Mouse (Mus musculus) 3T3-L1 (cell line): ENCODE data around the gene Fam183b.
"Not testable (repeated sequence)": the region's sequence is repeated elsewhere in the genome, so short reads cannot be mapped to it uniquely, and the experiment has no call there.

Experiments used
- DNase-seq: peaks from one replicate; pipeline ENCODE4 v3.0.0-alpha.2; 2015; ENCODE audit warnings: low read depth, low spot score

Fam183b gene

DNA sequence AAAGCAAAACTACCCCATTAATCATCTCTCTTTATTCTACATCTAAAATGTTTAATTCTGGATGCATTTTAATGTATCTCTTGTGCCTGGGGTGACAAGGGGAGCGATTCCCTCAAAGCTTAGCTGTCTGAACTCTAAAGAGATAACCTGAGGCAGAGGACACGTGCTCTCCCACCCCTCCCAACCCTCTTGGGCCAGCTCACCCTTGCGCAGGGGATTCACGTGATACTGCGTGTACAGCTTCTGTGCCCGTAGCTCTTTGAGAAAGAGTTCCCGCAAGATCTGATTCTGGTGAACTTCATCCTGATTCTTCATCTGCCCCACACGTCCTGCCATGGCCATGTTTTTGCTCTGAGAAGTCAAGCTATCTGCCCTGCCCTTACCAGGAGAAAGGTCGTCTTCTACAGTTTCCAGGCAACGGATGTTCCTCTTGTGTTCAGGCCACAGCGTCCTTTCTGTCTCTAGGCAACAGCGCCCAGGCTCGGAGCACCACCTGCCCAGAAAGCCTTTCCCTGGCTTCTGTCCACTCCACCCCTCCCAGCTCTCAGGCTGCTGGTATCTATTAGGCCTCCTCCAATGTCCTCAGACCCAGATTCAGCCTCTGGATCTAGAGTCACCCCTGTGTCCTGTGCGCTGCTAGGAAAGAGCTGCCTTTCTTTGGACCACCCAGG, at the start of gene Fam183b:
Gene Fam183b (minus strand): TSS at position 403 of the 671 bp plus-strand sequence.
- no peak for DNase-seq

DNA sequence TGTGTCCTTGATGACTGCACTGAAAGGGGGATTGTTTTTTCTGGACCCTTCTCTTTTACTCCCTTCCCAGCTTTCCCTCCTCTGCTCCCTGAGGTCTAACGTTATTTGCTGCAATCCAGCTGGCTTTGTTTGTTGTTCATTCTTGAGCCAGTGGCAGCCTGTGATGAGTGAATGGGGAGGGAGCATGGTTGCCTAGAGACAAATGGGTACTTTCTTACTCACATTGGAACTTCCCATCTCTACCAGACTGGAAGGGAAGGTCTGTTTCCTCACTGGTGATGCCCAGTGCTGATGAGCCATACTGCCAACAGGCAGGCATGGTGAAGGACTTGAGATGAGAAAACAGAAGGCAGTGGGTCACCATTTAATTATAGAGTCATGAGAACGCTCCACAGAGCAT, 48.0 kb upstream of the Fam183b start:
- DNase-seq, result peak; percentile 51

DNA sequence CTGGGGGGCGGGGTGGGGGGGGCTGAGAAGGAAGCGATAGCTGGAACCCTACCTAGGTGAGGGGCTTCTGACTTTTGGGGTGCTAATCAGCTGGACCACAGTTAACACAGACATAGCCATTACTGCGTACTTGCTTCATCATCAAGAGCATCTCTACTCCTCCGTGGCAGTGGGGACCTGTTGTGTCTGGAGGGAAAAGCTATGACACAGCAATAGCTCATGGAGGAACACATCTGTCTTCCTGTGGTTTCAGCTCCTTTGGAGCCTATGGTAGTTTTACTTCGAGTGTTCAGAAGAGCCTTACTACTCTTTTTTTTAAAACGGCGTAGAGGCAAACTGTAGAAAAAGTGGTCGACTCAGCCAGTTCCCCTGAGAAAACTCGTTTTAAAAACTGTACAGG, 45.9 kb upstream of the Fam183b start:
- DNase-seq, result no peak

DNA sequence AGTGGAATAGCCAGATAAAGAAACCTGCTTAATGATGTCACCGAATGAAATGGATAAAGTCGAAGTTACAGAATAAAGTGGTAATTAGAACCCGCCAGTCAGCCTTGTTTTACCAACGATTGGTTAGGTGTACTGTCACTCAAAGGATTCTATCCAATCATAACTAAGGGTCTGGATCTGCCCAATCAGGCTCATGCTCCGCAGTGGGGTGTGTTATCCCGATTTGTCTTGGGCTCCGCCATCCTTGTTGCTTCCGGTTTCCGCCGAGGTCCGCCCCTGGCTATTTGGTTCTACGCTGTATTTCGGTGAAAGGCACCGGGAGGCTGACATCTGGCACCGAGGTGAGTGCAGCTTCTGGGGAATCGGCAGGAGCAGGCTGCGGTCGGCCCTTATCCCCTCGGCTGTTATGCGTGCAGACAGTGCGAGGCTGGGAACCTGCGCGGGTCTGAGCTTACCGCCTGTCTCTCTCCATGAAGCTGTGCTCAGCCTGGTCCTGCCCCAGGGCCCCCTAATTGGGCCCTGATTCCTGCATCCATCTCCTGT, 45.2 kb upstream of the Fam183b start, which contains the start of gene Gm12258:
Gene Gm12258 (plus strand): TSS at position 240 of the 543 bp plus-strand sequence.
- DNase-seq, result peak; percentile 99

DNA sequence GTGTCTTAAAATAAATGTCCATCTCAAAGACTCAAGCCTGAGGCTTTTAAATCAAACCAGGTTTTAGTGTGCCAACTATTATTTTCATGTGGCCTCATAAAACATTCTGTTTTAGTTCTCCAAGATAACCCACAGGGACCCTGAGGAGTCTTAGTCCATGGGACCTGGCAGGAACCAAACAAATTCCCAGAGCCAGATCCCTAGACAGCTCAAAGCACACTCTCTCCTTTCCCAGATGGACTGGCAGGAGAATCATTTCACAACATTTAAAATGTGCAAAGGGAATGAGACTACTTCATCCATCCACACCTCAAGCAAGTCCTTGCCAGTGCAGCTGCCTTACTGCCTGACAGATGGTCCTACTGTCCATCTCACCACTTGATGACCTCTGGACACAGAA, 37.2 kb upstream of the Fam183b start, which contains the start of gene Olfr311:
Gene Olfr311 (plus strand): TSS at position 301 of the 400 bp plus-strand sequence.
- not testable (repeated sequence) for DNase-seq

DNA sequence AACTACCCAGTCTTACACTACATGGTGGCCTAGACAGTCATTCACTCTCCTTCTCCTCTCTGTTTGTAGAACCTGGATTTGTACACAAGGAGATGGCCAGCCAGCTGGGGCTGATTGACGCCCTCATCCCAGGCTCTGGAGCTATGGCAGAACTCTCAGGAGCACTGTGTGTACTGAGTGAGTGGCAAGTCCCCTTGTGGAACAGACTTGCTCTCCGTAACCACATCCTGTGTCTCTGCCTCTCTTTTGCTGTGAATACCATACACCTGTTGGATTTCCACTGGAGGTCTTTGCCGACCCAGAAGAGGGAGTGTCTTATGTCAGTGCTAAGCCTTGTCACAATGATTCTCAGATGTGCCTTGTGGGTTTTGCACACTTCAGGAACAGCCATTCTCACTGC, 30.8 kb upstream of the Fam183b start:
- DNase-seq, result not testable (repeated sequence)

DNA sequence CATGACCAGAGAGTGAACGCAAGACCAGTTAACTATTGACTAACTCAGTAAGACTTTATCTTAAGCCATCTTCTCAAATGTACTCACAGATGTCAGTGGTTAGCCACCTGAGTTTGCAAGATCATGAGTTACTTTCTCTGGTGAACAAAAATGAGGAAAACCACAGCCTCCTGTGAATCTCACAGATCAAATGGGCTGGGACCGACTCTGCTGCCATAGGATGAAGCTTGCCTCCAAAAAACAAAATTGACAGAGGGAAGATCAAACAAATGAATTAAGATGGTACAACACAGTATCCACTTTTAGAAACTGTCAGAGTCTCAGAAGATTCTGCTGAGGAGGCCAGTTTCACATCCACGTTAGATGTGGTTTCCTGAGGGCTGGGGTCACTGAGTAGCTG, 28.0 kb upstream of the Fam183b start:
- DNase-seq, result no peak

DNA sequence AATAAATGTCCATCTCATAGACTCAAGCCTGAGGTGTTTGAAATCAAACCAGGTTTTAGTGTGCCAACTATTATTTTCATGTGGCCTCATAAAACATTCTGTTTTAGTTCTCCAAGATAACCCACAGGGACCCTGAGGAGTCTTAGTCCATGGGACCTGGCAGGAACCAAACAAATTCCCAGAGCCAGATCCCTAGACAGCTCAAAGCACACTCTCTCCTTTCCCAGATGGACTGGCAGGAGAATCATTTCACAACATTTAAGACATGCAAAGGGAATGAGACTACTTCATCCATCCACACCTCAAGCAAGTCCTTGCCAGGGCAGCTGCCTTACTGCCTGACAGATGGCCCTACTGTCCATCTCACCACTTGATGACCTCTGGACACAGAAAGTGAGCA, 27.2 kb upstream of the Fam183b start, which contains the start of gene Olfr312:
Gene Olfr312 (plus strand): TSS at position 301 of the 400 bp plus-strand sequence.
- not testable (repeated sequence) for DNase-seq

DNA sequence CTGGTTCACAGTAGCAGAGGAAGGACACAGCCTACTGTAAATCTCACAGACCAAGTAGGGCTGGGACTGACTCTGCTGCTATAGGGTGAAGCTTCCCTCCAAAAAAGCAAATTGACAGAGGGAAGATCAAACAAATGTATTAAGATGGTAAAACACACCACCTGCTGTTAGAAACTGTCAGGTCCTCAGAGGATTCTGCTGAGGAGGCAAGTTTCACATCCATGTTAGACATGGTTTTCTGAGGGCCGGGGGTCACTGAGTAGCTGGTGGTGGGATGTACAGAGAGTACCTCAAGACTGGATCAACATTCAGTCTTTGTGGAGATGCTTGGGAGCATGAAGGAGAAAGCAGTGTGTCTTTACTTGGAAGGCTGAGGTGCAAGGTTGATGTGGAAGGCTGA, 13.9 kb upstream of the Fam183b start:
- DNase-seq, result no peak

DNA sequence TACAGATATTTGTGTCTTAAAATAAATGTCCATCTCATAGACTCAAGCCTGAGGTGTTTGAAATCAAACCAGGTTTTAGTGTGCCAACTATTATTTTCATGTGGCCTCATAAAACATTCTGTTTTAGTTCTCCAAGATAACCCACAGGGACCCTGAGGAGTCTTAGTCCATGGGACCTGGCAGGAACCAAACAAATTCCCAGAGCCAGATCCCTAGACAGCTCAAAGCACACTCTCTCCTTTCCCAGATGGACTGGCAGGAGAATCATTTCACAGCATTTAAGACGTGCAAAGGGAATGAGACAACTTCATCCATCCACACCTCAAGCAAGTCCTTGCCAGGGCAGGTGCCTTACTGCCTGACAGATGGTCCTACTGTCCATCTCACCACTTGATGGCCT, 12.9 kb upstream of the Fam183b start, which contains the start of gene Olfr313:
Gene Olfr313 (plus strand): TSS at position 301 of the 400 bp plus-strand sequence.
- DNase-seq, result not testable (repeated sequence)

DNA sequence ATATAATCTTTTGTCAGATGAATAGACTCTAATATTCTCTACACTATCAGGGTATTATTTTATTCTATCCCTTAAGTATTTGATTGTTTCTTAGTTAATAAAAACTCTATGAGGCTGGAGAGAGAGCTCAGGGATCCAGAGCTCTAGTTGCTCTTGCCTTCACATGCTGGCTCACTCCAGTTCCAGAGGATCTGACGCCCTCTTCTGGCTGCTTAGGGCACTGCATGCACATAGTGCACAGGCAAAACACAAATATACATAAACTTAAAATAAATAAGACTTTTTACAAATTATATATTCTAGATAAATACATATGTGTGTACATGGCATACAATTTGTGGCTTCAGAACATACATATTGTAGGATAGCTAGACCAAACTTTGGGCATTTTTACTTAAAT, 10.2 kb upstream of the Fam183b start:
- DNase-seq, result no peak

DNA sequence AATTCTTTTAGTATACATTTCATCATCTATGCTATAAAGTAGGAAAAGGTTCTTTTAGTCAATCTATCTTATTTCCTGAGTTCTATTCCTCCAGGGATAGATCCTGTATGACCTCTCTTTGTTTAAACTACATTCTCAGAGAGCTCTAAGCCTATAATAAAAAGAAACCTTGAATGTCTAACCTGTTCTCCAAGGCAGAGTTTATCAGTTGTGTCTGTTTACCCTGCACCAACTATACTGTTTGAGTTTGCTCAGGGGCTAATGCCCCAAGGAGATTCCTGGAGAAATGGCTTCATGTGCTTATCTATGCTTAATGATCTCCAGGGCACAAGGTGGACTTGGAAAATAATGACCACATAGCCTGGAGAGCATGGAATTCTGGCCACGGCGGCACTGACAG, 2.6 kb upstream of the Fam183b start:
- DNase-seq, result no peak

DNA sequence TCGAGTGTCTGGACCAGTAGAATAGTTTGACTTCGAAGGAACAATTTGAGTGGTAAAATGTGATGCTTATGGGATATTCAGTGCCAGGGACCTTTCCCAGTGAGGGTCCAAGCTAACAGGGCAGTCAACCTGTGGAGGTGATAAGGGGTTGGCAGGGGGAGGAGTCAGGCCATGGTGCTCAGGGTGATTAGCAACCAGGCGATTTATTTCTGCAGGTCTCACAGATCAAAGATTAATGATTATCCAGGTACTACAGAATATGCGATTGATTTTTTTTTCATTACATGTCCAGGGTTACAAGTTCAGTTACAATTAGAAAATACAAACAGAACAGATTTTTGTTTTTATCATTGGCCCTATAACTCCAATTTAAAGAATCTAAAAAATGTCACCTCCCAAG, 2.1 kb upstream of the Fam183b start:
- DNase-seq, result no peak

DNA sequence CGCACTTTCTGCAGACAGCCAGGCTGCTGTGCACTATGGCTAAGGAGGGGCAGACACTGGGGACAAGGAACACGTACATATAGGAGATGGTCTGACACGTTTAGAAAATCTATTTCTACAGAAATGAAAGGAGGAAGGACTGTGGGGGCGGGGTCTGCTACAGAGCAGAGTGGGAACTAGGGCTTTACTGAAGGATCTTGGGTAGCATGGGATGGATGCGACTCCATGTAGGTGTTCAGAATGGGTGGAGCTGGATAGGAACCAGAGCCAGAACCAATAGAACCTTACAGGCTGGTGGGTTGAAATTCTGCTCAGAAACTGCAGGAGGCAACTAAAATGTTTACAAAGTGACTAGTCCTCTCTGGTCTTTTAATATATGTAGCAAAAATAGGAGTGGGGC, 2.0 kb downstream of the Fam183b start:
- DNase-seq, result no peak

DNA sequence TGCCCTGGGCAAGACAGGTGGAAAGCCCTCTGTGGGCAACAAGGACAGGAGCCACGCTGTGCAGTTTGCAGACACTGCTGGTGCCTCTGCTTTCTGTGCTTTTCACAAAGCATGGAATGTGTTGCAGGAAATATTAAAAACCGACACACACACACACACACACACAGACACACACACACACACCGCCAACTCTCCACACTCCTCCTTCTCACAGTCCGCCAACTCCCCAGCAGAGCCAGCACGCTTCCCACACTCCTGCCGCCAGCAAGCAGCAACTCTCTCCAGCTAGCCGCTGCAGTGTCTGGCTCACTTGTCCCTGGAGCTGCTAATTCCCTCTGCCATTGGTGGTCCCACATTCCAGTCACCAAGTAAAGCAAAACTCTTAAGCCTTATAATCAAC, 4.9 kb downstream of the Fam183b start:
- DNase-seq, result no peak

DNA sequence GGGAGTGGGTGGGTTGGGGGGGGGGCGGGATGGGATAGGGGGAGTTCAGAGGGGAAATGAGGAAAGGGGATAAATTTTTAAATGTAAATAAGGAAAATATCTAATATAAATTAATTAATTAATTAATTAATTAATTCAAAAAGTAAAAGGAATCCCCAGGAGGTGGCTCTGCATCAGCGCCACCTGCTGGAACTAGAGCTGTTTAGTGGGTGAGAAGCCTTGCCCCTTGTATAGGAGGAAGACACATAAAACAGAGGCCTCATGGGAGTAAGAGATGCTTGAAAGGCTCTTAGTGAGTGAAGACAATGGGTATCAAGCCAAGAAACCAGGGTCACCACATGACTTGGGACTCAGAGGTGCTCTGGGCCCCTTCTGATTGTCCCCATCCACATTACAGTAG, 5.9 kb downstream of the Fam183b start:
- DNase-seq, result no peak

DNA sequence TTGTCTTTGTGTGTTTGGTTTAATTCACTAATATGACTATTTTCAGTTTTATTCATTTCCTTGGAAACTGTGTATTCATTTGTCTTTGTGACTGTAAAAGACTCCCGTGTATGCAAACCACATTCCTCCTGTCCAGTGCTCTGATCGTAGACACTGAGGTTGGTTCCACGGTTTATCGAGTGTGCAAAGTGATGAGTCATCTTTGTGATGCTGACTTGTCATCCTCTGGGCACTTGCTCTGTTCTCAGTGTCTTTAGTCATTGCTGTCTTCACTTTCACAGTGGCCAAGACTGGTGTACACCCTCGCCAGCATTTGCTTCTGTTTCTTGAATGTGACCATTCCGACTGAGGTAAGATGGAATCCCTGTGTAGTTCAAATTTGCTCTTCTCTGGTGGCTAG, 11.1 kb downstream of the Fam183b start:
- DNase-seq, result peak; percentile 47

DNA sequence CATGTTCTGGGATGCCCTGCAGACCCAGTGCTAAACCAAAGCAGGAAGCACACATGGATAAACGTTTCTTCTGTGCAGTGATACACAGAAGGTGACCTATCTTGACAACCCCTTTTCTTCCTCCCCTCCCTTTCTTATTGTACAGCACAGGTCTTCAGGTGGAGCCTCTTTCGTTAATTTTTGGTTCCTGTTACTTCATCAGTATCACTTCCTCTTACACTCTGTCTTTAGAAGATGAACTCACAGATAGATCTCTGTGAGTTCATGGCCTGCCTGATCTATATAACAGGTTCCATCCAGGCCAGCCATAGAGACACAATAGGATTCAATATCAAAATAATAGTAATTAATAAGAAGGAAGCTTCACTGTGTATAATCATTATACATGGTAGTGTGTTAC, 11.7 kb downstream of the Fam183b start:
- DNase-seq, result no peak

DNA sequence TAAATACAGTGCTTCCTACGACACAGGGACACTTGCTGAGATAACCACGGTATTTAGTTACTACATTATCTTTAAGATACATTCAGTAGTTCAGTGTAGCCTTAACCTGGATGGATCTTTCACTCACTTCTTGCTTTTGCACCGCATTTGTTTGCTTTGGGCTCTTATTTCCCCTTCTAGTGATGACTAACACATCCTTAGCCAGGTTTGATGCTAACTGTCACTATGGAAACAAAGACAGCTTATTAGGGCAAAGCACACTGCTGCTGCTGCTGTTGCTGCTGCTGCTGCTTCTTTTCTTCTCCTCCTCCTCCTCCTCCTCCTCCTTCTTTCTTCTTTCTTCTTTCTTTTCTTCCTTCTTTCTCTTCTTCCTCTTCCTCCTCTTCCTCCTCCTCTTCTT, 12.2 kb downstream of the Fam183b start:
- peak; percentile 35 for DNase-seq

DNA sequence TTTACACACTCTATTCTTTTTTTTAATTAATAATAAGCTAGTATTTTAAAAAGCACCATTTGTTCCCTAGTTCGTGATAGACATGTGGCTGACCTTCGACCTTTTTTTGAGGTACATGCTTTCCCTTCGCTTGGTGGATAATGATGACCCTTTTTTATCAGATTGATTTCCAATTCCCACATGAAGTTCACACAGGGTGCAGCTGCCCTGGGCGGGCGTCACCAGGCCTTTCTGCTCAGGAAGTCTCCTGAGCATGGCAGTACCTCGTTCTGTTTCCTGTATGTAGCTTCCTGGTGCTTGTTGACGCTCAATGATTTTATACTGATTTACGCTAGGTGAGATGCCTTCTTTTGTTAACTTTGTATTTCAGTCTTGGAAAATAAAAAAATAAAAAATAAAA, 13.4 kb downstream of the Fam183b start:
- DNase-seq, result no peak

DNA sequence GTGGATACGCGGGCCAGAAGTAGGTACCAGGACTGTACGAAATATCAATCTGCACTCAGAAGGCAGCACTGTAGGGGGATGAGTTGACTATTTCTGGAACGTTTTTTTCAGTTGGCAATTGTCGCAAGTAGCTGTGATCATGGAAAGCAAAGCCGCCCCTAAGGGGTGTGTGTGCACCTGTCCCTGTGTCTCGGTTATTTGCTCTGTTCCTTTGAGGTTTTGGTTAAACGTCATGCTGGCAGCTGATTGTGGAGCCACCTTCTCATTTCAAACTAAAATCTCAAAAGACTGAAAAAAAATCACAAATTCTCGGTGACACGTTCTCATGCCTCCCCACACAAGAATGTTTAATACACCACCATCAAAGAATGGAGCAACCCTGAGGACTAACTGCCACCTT, 14.1 kb downstream of the Fam183b start:
- no peak for DNase-seq

DNA sequence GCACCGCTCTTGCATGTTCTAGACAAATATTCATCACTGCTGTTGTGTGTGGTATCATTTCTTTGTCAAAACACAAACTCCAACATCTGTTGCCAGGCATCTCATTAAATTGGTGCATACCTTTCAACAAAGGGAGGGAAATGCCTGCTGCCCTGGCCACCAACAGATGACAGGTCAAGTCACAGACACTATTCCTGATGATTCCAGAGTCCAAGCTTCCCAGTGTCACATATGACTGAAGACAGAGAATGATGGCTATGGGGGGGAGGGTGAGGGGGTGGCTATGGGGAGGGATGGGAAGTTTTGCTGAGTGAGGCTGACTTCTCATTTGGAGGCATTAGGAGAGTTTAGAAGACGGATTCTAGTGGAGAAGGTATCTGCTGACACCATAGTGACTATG, 17.6 kb downstream of the Fam183b start:
- no peak for DNase-seq

DNA sequence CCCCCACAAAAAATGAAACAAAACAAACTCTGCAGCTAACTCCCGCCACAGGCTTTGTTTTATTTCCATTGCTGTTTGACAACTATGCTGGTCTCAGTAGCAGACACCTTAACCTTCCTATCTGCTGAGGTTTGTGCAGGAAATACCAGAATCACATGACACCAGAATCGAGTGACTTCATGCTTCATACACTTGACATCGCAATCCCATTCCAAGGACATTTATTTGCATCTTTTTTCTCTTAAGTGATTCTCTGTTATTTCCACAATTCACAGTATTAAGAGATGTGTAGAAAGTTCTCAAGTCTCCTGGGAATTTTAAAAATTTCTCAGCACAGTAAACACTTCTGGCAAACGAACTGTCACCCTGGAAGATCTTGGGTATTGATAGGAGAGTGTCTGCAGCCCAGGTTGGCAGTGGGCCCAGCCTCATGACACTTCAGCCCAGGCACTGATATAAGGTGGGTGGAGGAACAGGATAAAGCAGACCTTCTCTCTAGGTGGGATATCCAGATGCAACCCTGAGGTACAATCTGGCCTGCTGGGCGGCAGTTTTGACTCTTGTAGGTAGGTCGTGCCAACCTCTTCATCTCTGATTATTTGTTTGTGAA, 19.2 kb downstream of the Fam183b start, which contains the start of gene Olfr314:
Gene Olfr314 (plus strand): TSS at position 473 of the 610 bp plus-strand sequence.
- no peak for DNase-seq
